Mouse (Mus musculus): ENCODE measurements around the gene Spsb4.

Gene Spsb4

DNA sequence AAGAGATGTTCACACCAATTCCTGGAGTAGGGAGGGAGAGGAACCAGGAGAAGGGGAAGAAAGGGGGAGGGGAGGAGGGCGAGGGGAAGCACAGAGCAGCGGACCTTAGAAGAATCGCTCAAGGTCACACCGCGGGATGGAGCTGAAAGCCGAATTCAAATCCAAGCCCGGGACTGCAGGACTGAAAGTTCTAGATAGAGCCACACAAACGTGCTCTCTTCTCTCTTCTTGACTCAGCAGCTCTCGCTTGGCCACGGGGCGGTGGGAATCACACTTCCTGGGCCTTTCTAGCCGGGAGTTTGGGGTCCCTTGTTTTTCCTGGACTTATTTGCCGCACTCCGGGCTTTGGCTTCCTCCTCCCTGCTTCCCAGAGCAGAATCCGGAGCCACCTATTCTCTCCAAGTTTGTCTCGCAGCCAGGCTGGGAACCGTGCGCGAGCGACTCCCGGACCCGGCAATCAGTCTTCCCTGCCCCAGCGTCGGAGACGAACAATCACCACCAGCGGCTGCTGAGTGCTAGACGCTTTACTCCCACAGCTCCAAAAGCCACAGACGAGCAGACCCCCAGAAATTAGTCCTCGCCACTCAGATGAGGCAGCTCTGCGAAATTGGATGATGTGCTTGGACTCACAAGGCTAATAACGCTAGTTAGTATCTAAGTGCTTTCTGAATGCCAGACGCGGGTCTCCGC lies 1.4 kb downstream of the Spsb4 start:
- in situ Hi-C loops (cut with MboI, MseI), result no loop called here

DNA sequence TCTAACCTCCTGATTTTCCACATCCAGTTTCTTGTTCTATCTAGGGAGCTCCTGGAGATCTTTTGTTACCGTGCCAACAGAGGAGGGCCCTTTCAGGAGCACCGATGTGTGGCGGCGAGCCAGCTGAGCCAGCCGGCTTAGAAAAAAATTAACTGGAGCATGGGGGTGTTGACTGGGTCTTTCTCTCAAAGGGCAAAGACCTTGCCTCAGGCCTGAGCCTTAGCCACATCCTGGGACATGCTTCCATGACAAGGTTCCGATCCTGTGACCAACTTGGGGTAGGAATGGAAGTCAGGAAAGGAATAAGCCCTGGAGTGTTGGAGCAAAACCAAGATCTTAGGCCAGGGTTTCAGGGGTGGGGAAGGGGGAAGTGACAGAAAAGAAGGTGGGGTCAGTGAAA lies 2.9 kb downstream of the Spsb4 start:
- in situ Hi-C loops (cut with MboI, MseI), result no loop called here

DNA sequence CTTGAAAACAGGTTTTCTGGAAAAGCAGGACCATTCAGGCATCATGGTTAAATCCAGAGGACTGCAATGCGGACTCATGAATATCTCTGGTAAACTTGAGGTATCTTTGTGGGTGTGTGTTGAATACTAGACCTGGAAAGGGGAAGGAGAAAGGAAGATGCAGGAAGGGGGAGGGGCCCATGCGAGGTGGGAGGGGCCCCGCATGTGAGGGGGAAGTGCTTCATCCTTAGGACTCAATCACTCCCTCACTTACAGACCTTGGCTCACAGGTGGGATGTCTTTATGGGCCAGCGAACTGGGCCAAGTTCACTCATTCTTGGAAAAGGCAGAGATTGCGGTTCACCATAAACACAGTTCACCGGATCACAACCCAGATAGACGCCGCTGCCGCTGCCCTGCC lies 4.9 kb downstream of the Spsb4 start:
- in situ Hi-C loops (cut with MboI, MseI), result no loop called here

GRCm38 (mm10) chr9:97013153-97013552 lies 5.5 kb downstream of the Spsb4 start:
- in situ Hi-C loops (cut with MboI, MseI), result no loop called here

DNA sequence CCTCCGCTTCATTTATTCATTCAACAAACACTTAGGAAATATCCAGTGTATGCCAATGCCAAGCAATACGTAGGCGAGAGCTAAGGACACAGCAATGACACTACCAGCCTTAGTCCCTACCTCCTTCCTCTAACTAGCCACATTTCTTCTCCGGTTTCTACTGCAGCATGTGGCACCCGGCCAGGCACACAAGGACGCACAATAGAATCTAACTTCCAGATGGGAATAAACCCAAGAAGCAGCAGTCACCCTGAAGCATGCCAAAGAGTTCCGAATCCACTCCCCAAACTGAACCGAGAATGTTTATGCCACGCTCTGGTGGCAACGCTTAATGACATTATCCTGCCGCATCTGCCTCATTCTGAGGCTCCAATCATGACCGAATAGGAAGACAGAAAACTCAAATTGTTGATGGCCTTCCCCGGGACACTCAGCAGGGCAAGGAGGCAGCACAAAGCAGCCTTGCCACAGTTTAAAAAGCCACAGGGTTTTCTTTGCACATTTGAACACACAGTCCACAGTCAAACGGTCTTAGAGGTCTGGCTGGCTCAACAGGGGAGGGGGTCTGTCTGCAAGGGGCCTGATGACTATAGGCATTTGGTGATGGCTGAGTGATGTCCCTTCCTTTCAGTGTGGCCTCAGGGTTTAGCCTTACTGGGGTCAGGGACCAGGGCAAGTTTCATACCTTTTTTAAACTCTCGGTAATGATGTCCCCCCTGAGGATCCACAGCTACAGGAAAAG lies 7.0 kb downstream of the Spsb4 start:
- in situ Hi-C loops (cut with MboI, MseI), result no loop called here

DNA sequence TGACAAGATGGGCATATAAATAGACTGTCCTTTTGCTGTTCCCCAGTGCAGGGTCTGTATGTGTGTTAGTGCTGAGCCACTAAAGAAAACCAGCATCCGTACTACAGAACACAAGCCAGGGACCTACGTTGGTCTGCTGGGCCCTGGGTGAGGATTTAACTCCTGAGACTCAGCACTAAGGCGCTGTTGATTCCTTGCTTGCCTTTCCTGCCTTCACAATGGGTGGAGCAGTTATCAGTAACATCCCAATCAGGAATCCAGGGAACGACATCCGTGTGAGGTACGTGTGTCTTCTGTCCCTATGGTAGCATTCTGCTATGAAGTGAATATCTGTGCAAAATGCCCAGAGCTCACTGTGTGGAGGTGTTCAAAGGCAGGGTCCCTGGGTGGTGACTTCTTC lies 8.2 kb downstream of the Spsb4 start:
- in situ Hi-C loops (cut with MboI, MseI), result no loop called here

- in situ Hi-C loops (cut with MboI, MseI), result no loop called here
These were observed 13.9 kb downstream of the Spsb4 start for GRCm38 (mm10) chr9:97004726-97005125.

DNA sequence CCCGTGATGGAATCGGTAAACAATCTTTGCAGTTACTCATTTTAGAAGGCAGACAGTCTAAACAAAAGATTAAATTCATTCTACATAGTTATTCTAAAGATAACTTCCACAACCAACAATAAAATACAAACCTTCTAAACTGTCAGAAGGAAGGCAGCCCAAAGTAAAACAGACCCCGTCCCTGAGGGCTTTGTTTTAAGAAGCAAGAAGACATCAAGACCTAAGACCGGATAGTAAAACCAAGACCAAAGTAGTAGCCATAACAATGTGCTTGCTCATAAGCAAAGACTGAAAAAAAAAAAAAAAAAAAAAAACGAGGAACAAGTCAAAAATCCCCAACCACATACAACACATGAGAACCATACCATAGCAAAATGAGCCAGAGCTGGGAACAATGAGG lies 15.5 kb downstream of the Spsb4 start:
- in situ Hi-C loops (cut with MboI, MseI), result no loop called here

DNA sequence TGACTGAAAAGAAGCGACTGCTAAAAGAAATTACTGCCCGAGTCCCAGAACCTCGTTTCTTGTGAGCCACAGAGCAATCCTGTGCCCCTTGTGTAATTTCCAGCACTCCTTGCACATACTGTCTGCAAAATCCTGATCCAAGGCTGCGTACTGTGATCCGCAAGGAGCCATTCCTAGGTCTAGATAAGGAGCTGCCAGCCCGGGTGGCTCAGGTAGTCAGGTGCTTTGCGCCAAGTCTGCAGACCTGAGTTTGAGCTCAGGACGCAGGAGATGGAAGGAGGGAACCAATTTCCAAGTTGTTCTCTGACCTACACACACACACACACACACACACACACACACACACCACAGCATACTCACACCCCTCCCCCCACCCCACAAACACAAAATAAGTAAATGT lies 16.0 kb downstream of the Spsb4 start:
- in situ Hi-C loops (cut with MboI, MseI), result no loop called here

- in situ Hi-C loops (cut with MboI, MseI), result no loop called here
These were observed 16.6 kb downstream of the Spsb4 start for GRCm38 (mm10) chr9:97002025-97002424.

DNA sequence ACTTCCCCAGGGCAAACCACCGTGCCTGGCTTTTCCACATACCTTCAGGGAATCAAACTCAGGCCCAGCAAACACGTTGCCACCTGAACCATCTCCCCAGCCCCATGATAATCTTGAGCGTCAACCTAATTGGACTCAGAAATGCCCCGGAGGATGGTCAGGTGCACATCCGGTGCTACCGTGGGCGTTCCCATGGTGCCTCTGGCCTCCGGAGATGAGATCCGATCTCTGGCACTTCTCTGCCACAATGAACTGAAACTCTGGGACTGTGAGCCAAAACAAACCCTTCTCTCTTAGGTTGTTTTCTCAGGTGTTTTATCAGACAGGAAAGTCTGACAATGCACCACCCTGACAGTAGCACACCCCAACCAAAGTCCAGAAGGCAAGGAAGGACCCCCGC lies 17.2 kb downstream of the Spsb4 start:
- in situ Hi-C loops (cut with MboI, MseI), result no loop called here

DNA sequence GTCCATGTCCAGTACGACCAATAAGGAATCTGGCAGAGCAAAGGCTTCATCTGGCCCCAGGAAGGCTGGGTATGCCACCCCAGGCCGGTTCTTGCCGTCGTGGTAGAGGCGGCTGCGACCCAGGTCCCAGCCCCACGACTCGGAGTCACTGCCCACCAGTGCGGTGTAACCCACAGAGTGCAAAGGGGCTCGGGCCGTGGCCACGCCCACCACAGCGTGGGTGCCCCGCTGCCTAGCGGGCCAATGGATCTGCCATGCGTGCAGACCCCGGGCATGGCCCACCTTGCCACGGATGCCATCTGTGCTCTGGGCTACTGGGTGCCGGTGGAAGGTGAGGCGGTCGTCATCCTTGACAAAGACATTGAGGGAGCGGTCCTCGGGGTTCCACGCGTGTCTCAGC lies 22.9 kb downstream of the Spsb4 start:
- in situ Hi-C loops (cut with MboI, MseI), result no loop called here

GRCm38 (mm10) chr9:96994733-96995132 lies 23.9 kb downstream of the Spsb4 start:
- in situ Hi-C loops (cut with MboI, MseI), result no loop called here

GRCm38 (mm10) chr9:96991118-96991517 lies 27.5 kb downstream of the Spsb4 start:
- in situ Hi-C loops (cut with MboI, MseI), result no loop called here

GRCm38 (mm10) chr9:96989389-96989990 lies 29.2 kb downstream of the Spsb4 start:
- in situ Hi-C loops (cut with MboI, MseI), result no loop called here

GRCm38 (mm10) chr9:96986797-96987473 lies 31.7 kb downstream of the Spsb4 start:
- in situ Hi-C loops (cut with MboI, MseI), result no loop called here

- in situ Hi-C loops (cut with MboI, MseI), result no loop called here
These were observed 34.6 kb downstream of the Spsb4 start for GRCm38 (mm10) chr9:96984034-96984433.

- in situ Hi-C loops (cut with MboI, MseI), result no loop called here
These were observed 35.7 kb downstream of the Spsb4 start for GRCm38 (mm10) chr9:96982940-96983339.

DNA sequence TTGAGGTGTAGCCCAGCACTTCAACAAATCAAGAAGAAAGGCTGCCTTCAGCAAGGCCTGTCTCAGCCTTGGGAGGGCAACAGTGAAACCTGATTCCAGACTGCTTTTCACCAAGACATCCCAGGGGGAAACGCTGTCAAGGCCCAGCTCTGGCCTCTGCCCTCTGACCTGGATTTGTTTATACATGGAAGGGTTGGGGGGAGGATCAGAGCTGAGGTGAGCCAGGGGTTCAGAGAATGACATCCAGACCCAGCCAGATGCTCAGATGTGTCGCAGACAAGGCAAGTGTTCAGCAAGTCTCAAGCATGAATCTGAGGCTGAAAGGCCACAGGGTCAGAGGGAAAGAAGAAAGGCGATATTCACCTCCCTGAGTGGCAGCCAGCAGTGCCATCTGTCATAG lies 36.3 kb downstream of the Spsb4 start:
- in situ Hi-C loops (cut with MboI, MseI), result no loop called here

DNA sequence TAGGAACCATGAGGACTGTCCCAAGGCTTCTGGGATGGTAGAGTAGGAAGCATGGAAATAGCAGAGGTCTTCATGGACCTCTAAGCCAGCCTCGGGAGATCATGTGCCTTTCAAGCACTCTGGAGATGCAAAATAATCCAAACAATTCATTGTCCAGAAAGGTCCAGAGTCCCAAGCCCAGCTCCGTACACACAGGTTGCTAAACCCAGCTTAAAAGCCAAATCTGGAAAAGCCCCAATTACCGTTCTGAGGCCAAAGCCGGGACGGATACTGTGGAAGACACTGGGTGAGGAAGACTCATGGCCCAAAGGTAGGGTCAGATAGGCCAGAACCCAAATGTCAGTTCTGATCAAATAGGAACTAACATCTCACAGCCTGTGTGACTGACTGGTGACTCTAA lies 36.8 kb downstream of the Spsb4 start:
- in situ Hi-C loops (cut with MboI, MseI), result no loop called here

- in situ Hi-C loops (cut with MboI, MseI), result no loop called here
These were observed 37.5 kb downstream of the Spsb4 start for GRCm38 (mm10) chr9:96981121-96981520.

Data from regulatory T cell (primary cell).